Mouse (Mus musculus): Measurements from ENCODE around the gene Tmem163.

Tmem163 gene

GRCm38 (mm10) chr1:127679498-127680133 lies at the start of gene Tmem163:
TSS of gene Tmem163 (minus strand) at chr1:127679548.
- DNase-seq: peak; percentile 43

GRCm38 (mm10) chr1:127729096-127729495 lies 49.7 kb upstream of the Tmem163 start, which contains the start of gene Acmsd:
TSS of gene Acmsd (plus strand) at chr1:127729413.
- DNase-seq: peak; percentile 94

DNA sequence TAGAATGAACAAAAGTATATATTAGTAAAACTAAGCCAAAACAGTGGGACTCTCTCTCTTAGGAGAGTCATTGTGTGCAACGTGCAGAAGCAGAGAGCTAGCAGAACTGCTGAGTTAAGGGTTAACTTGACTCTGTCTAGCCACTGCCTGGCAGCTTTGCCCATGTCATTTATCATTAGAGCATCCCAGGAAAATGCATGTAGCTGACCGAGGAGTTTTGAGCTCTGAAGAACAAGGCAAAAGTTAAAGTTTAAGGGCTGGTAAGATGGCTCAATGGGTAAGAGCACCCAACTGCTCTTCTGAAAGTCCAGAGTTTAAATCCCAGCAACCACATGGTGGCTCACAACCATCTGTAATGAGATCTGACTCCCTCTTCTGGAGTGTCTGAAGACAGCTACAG lies 44.2 kb upstream of the Tmem163 start:
- peak; percentile 88 for DNase-seq

GRCm38 (mm10) chr1:127718290-127718689 lies 38.9 kb upstream of the Tmem163 start:
- DNase-seq: peak; percentile 55

- DNase-seq: no peak
Observed at GRCm38 (mm10) chr1:127716441-127716840, 37.1 kb upstream of the Tmem163 start.

- DNase-seq: no peak
Observed at GRCm38 (mm10) chr1:127706269-127706668, 26.9 kb upstream of the Tmem163 start.

GRCm38 (mm10) chr1:127702187-127702586 lies 22.8 kb upstream of the Tmem163 start:
- DNase-seq: no peak

DNA sequence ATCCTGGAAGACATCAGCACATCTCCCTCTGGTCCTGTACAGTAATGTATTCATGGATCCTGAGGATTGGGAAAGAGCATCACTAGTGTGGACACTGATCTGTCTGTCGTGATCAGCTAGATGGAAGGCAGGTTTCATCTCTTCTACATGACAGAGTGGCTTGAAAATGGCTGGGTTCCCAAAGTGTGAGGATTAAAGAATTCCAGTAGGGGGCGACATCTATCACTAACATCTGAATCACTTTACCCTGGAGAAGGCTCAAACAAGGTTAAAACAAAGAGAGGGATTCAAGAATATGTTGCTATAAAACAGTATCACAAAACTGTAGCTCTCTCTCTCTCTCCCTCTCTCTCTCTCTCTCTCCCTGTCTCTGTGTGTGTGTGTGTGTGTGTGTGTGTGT lies 17.2 kb upstream of the Tmem163 start:
- DNase-seq: peak; percentile 41

DNA sequence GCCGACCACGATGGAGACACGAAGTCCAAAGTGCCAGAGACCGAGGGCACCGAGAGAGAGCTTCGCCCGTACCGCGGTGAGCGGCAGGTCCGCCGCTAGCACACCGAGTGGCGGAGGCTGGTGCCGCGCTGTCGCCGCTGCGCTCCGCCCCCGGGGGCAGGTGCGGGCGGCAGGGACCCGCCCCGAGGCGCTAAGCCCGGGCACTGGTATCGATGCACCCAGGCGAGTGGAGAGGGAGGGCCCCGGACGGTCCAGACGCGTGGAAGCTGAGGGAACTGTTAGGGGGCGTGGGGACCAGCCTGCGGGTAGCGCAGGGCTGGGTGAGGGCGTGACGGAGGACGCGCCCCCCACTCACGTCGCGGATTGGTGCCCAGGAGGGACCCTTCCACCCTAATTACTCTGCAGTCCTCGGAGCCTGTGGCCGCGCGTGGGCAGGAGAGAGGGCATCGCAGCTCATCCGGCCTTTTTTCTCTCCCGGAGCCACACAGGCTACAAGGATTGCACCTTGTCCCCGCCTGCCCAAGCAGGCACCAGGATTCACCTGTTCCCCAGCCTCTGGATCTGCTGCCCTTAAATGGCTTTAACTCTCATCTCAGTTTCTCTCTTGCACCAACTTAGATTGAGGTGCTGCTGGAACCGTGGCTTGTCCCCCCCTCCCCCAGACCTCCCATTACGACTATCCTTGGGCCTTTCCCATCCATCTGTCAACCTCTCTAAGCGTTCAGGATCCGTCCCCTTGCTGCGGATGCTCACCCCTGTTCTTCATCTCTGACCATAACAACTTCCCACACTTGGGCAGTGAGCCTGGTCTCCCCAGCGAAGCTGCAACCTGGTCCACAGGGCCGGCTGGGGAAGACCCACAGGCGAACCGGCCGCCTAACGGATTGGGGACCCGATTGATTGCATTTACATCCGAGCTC lies 1.4 kb downstream of the Tmem163 start:
- DNase-seq: peak; percentile 22

DNA sequence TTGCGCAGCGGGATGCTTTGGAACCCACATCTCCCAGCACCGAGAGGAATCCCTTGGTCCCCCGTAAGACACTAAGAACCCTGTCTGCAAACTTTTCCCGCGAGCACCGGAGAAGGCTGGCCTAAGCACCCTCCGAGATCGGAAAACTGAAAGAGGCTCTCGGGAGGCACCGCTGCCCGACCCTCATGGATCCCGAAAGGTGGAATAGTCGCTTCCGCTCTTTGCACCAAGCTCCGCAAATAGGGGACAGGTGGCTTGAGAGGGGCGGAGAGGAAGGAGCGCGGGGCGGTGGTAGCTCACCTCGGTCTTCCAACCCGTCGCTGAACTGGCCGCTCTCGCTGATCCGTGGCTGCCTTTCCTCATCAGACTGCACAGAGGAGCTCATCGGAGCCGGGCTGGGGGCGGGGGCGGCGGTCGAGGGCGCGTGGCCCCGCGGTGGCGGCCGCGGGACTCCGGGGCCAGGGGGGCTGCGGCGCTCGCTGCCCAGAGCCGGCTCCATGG lies 2.2 kb downstream of the Tmem163 start:
- DNase-seq: peak; percentile 5

DNA sequence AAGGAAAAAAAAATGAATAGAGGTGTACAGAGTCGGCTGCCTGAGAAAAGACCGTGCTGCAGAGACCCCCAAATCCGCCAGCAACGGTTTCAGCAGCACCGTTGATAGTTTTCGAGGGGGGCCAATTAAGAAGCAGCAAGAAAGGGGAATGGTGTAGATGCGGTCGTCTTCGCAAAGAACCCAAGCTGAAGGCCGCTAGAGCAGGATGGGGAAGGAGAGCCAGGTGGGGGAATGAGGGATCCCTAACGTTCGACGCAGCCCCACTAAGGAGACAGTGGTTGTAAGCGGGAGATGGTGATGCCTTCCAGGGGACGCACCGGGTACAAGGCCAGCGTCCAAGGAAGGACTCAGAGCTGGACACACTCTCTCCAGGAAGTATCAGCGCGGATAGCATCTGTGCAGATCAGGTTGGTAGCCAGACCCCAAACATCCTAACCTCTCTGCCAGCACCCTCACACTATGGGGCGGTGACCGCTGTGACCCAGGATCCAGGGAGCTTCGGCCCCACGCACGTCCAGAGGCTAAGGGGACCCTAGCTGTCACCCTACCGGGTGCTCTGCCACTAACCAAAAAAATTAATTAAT lies 2.7 kb downstream of the Tmem163 start:
- no peak for DNase-seq

DNA sequence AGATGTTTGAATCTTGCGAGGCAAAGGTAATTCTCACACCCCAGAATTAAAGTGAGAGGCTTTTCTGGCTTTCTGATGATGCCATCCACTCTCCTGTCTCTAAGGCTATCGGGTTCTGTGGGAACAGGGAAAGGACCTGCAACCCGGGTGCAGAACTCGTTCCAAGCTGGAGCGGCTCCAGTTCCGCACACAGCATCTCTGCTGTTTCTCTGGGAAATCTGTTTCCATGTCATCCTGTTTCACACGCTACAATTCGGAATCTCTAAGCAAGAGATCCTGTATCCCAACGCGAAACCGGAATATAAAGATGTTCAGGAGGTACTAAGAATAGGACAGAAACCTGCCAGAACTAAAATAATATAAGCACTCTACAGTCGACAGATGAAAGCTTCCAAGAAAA lies 3.2 kb downstream of the Tmem163 start:
- no peak for DNase-seq

GRCm38 (mm10) chr1:127675253-127675652 lies 4.1 kb downstream of the Tmem163 start:
- no peak for DNase-seq

DNA sequence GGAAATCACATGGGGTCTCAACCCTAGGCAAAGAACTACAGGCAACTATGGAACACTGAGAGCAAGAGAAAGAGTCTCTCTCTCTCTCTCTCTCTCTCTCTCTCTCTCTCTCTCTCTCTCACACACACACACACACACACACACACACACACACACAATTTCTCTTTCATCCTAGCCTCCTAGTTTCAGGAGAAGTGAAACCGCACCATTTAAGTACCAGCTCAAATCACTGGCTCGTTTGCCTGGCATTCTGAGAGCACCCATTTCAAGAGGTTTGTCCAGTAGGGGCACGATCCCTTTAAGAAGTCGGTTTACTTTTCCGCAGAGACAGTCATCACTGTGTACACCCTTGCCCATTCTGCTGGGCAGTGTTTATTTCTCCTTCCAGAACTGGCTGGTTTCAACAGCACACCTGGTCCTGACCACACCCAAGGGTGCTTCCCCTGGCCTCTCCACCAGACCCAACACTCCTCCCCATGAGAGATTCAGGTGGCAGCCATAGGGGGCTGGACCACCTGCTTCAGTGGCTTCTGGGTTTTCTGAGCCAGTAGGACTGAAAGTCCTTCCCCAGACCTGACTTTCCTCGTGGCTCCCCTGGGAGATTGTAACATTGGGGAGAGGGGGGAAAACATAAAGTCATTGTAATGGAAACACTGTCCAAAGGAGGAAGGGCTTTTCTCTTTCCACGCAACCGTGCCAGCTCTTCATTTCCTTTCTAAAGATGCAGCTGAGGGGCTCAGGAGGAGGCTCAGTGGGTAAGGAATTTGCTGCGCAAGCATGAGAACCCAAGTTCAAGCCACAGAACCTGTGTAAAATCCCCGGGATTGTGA lies 5.9 kb downstream of the Tmem163 start:
- no peak for DNase-seq

- DNase-seq: no peak
Observed at GRCm38 (mm10) chr1:127668161-127668560, 11.2 kb downstream of the Tmem163 start.

GRCm38 (mm10) chr1:127667110-127667860 lies 12.1 kb downstream of the Tmem163 start:
- DNase-seq: no peak

DNA sequence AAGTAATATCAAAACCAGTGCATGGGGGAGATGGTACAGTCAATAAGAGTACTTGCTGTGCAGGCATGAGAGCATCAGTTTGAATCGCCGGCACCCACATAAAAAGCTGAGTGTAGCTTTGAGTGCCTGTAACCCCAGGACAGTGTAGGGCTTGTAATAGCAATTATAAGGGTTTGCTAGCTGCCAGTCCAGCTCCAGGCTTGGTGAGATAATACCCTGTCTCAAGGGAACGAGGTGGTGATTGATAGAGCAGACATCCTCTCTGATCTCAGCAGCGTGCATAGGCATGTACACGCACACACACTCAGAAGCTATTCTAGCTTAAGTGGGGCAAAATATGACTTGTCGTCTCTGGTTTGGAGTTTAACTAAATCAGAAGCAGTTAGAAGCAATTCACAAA lies 13.1 kb downstream of the Tmem163 start:
- no peak for DNase-seq

DNA sequence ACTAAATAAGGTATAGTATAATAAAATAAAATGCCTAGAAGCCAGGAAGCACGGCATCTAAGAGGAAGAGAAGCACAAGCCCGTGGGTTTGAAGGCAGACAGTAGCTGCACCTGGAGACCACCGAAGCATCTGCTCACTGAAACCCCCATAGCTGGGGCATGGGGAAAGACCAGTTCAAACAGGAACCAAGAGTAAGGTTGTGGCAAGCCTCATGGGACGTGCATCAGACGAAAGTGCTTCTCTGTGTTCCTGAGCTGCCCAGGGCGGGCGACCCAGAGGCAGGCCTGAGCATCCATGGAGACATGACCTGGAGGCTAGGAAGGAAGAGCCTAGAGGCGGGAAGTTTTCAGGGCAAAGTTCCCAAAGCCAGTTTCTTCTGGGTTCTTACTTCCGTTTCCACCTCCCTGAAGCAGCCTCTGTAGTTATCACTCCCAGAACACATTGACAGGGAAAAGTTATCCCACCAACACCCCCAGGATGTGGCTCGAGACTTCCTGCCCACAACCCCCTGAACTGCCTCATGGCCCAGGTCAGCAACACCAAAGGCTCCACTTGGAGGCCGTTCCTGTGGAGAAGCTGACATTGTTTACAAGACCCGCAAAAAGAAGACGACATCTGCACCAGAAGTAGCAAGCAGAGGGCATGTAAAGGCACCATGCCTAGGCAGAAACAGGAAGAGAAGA lies 16.8 kb downstream of the Tmem163 start:
- no peak for DNase-seq

- no peak for DNase-seq
Observed at GRCm38 (mm10) chr1:127661118-127662012, 18.0 kb downstream of the Tmem163 start.

DNA sequence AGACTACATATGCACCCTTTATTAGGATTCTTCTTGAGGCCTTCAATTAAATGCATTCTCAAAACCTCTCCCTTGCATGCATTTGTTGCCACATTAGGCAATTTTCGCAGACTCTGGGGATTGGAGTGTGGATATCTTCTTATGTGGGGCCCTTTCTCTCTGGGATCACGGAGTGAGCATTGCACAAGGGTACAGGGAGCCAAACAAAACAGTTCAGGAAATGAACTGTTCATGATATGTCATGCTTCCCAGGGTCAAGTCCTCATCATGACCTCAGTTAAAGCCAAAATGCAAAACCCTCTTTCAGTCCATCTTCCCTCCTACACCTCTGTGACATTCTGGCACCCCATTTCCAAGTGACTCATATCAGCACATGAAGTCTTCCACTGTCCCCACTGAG lies 27.8 kb downstream of the Tmem163 start:
- no peak for DNase-seq

Data from kidney, adult 9 months (tissue).